Mouse (Mus musculus) midbrain, embryonic 16.5 days (tissue): ENCODE data around the gene Chrnb1. TPM values are rescaled to one million over a fixed set of nuclear protein-coding genes. Genes with fewer than 3 reads are reported as not detected.

Source experiments
- ATAC-seq: fragments of 200-750 bp; cut with Nextera tagmentation; 2 replicates; pipeline ENCODE4 v1.8.0; 2017; ENCODE audit warnings: moderate TSS enrichment
- H3K27ac ChIP-seq: fragments of 300-500 bp; sonication (generic); 2 replicates; pipeline ENCODE4 v1.5.1; 2014; ENCODE audit warnings: mild to moderate bottlenecking, low read length, mixed read lengths
- H3K27me3 ChIP-seq: fragments of 300-500 bp; sonication (generic); 2 replicates; pipeline ENCODE4 v1.6.1; 2014; ENCODE audit warnings: low read depth, low read length, mixed read lengths; ENCODE audit not compliant: control insufficient read depth, insufficient read depth
- H3K36me3 ChIP-seq: fragments of 300-500 bp; sonication (generic); 2 replicates; pipeline ENCODE4 v1.6.1; 2014; ENCODE audit warnings: mild to moderate bottlenecking, low read length, moderate library complexity, mixed read lengths; ENCODE audit not compliant: control insufficient read depth, insufficient read depth
- H3K4me1 ChIP-seq: fragments of 300-500 bp; sonication (generic); 2 replicates; pipeline ENCODE4 v1.6.1; 2014; ENCODE audit warnings: mild to moderate bottlenecking, low read length, mixed read lengths; ENCODE audit not compliant: control insufficient read depth, insufficient read depth
- H3K4me2 ChIP-seq: fragments of 300-500 bp; sonication (generic); 2 replicates; pipeline ENCODE4 v1.6.1; 2014; ENCODE audit warnings: mild to moderate bottlenecking, low read length, mixed read lengths
- H3K4me3 ChIP-seq: fragments of 300-500 bp; sonication (generic); 2 replicates; pipeline ENCODE4 v1.5.1; 2014; ENCODE audit warnings: low read depth, mild to moderate bottlenecking, low read length, moderate library complexity, mixed read lengths
- H3K9ac ChIP-seq: fragments of 300-500 bp; sonication (generic); 2 replicates; pipeline ENCODE4 v1.6.1; 2014; ENCODE audit warnings: low read depth, low read length, mixed read lengths
- H3K9me3 ChIP-seq: fragments of 300-500 bp; sonication (generic); replicated peaks from 2 replicates; pipeline ENCODE4 v1.6.1; 2014; ENCODE audit warnings: mild to moderate bottlenecking, low read length, mixed read lengths; ENCODE audit not compliant: control insufficient read depth, poor library complexity, severe bottlenecking
- WGBS: fragments of 180-500 bp; shearing (Covaris S2); extraction: QIAGEN DNeasy Blood & Tissue Kit; methylation state at CpG from one replicate; pipeline ENCODE4 v1.1.7; 2014; 5-methylcytosine and 5-hydroxymethylcytosine counted together
- polyA plus RNA-seq: library from polyadenylated mRNA; unstranded; fragments of >200 nt; fragmentation: Nextera tagmentation; extraction: Ambion mirVana; gene quantifications from 2 replicates; pipeline ENCODE4 v1.2.1, GENCODE M21; 2015

Gene Chrnb1
- polyA plus RNA-seq, 1 experiment from 2014 or later = 1.6 TPM

- Histone ChIP-seq H3K36me3 (no peaks in the 10 kb centered on the region), H3K4me3 (no peak overlapping the region), H3K4me1 (peaks cover 24% of the 10 kb centered on the region), H3K9me3 (no peaks in the 10 kb centered on the region), H3K4me2 (no peak overlapping the region), H3K27me3 (peaks cover 16% of the 10 kb centered on the region), H3K27ac (no peak overlapping the region), H3K9ac (no peak overlapping the region)
- 89% methylated on average over 2 of the region's 2 CpGs for WGBS
- ATAC-seq = no peak
Observed at GRCm38 (mm10) chr11:69807641-69808040, 11.9 kb upstream of the Chrnb1 start.

GRCm38 (mm10) chr11:69806378-69806777, 10.6 kb upstream of the Chrnb1 start:
- Histone ChIP-seq H3K27me3 (peaks cover 16% of the 10 kb centered on the region), H3K4me2 (no peak overlapping the region), H3K4me3 (no peak overlapping the region), H3K9me3 (no peaks in the 10 kb centered on the region), H3K9ac (no peak overlapping the region), H3K36me3 (no peaks in the 10 kb centered on the region), H3K27ac (no peak overlapping the region), H3K4me1 (peaks cover 36% of the 10 kb centered on the region)
- 86% methylated on average over 4 of the region's 4 CpGs for WGBS
- no peak for ATAC-seq

- Histone ChIP-seq H3K36me3 (no peaks in the 10 kb centered on the region), H3K4me1 (peaks cover 38% of the 10 kb centered on the region), H3K4me2 (peak within 1 kb of the TSS; percentile 90), H3K4me3 (0 out of 2 replicates have a peak within 1 kb of the TSS, but pooled peaks have one; percentile 1), H3K27me3 (peaks cover 16% of the 10 kb centered on the region), H3K27ac (no peak within 1 kb of the TSS), H3K9me3 (no peaks in the 10 kb centered on the region), H3K9ac (peak within 1 kb of the TSS; percentile 35; the same call in 1 of the 2 replicates)
- 8% methylated on average over 29 of the region's 29 CpGs for WGBS
- ATAC-seq = no peak
Observed at GRCm38 (mm10) chr11:69804972-69805909, 9.5 kb upstream of the Chrnb1 start, which contains the start of gene Tmem102. Gene Tmem102, minus strand, starts transcription at chr11:69805624.

GRCm38 (mm10) chr11:69804652-69804940, 8.9 kb upstream of the Chrnb1 start:
- Histone ChIP-seq H3K9ac (peak overlapping the region; percentile 35; the same call in 1 of the 2 replicates), H3K4me1 (peaks cover 43% of the 10 kb centered on the region), H3K9me3 (no peaks in the 10 kb centered on the region), H3K27ac (no peak overlapping the region), H3K36me3 (no peaks in the 10 kb centered on the region), H3K4me3 (0 out of 2 replicates have a peak overlapping the region, but pooled peaks have one; percentile 1), H3K4me2 (peak overlapping the region; percentile 90), H3K27me3 (peaks cover 16% of the 10 kb centered on the region)
- no peak for ATAC-seq
- WGBS = 5% methylated on average over 12 of the region's 12 CpGs

- peak overlapping the region; percentile 90 for H3K4me2 ChIP-seq
- WGBS = under 1% methylated on average over 60 of the region's 60 CpGs
- peak overlapping the region; percentile 64 for H3K9ac ChIP-seq
- peaks cover 16% of the 10 kb centered on the region for H3K27me3 ChIP-seq
- H3K36me3 ChIP-seq = no peaks in the 10 kb centered on the region
- no peaks in the 10 kb centered on the region for H3K9me3 ChIP-seq
- H3K4me1 ChIP-seq = peaks cover 48% of the 10 kb centered on the region
- H3K27ac ChIP-seq = peak overlapping the region; percentile 45
- H3K4me3 ChIP-seq = peak overlapping the region; percentile 54
- peak; percentile 29; the same call in 1 of the 2 replicates for ATAC-seq
Observed at GRCm38 (mm10) chr11:69803786-69804651, 8.3 kb upstream of the Chrnb1 start.

GRCm38 (mm10) chr11:69803328-69803727, 7.6 kb upstream of the Chrnb1 start:
- H3K4me1 ChIP-seq = peaks cover 48% of the 10 kb centered on the region
- no peaks in the 10 kb centered on the region for H3K9me3 ChIP-seq
- WGBS = 1% methylated on average over 12 of the region's 12 CpGs
- no peaks in the 10 kb centered on the region for H3K36me3 ChIP-seq
- peak overlapping the region; percentile 45 for H3K27ac ChIP-seq
- peak; percentile 2; the same call in 1 of the 2 replicates for ATAC-seq
- peak overlapping the region; percentile 69 for H3K9ac ChIP-seq
- peaks cover 16% of the 10 kb centered on the region for H3K27me3 ChIP-seq
- peak overlapping the region; percentile 90 for H3K4me2 ChIP-seq
- peak overlapping the region; percentile 54 for H3K4me3 ChIP-seq

GRCm38 (mm10) chr11:69802648-69803105, 6.9 kb upstream of the Chrnb1 start:
- peak overlapping the region; percentile 90 for H3K4me2 ChIP-seq
- peak overlapping the region; percentile 54 for H3K4me3 ChIP-seq
- H3K27me3 ChIP-seq = peaks cover 16% of the 10 kb centered on the region
- H3K36me3 ChIP-seq = no peaks in the 10 kb centered on the region
- peaks cover 48% of the 10 kb centered on the region for H3K4me1 ChIP-seq
- peak overlapping the region; percentile 69 for H3K9ac ChIP-seq
- H3K27ac ChIP-seq = peak overlapping the region; percentile 72
- under 1% methylated on average over 33 of the region's 33 CpGs for WGBS
- no peaks in the 10 kb centered on the region for H3K9me3 ChIP-seq
- ATAC-seq = peak; percentile 18; the same call in 1 of the 2 replicates

- peak within 1 kb of the TSS; percentile 69 for H3K9ac ChIP-seq
- peak within 1 kb of the TSS; percentile 54 for H3K4me3 ChIP-seq
- no peaks in the 10 kb centered on the region for H3K9me3 ChIP-seq
- no peak for ATAC-seq
- 0% methylated on average over 33 of the region's 33 CpGs for WGBS
- peak within 1 kb of the TSS; percentile 93 for H3K27ac ChIP-seq
- H3K27me3 ChIP-seq = peaks cover 14% of the 10 kb centered on the region
- no peaks in the 10 kb centered on the region for H3K36me3 ChIP-seq
- H3K4me2 ChIP-seq = peak within 1 kb of the TSS; percentile 90
- H3K4me1 ChIP-seq = peaks cover 48% of the 10 kb centered on the region
Observed at GRCm38 (mm10) chr11:69801379-69801977, 5.7 kb upstream of the Chrnb1 start, which contains the start of gene Fgf11. Gene Fgf11, minus strand, starts transcription at chr11:69801857.
